Mouse (Mus musculus) midbrain, embryonic 12.5 days (tissue): Measurements from ENCODE around the gene Cript. TPM values are rescaled to one million over a fixed set of nuclear protein-coding genes. Genes with fewer than 3 reads are reported as not detected.
"Not testable (repeated sequence)": the region's sequence is repeated elsewhere in the genome, so short reads cannot be mapped to it uniquely, and the experiment has no call there.

Source experiments
- ATAC-seq: fragments of 200-750 bp; cut with Nextera tagmentation; 2 replicates; pipeline ENCODE4 v1.8.0; 2017; ENCODE audit warnings: low read depth, moderate TSS enrichment, moderate library complexity; ENCODE audit not compliant: low FRiP score
- H3K27ac ChIP-seq: fragments of 300-500 bp; sonication (generic); replicated peaks from 2 replicates; pipeline ENCODE4 v1.5.1; 2016; ENCODE audit warnings: mild to moderate bottlenecking
- H3K27me3 ChIP-seq: fragments of 300-500 bp; sonication (generic); 2 replicates; pipeline ENCODE4 v1.6.1; 2016; ENCODE audit warnings: mild to moderate bottlenecking
- H3K36me3 ChIP-seq: fragments of 300-500 bp; sonication (generic); 2 replicates; pipeline ENCODE4 v1.6.1; 2016
- H3K4me1 ChIP-seq: fragments of 300-500 bp; sonication (generic); 2 replicates; pipeline ENCODE4 v1.6.1; 2016
- H3K4me2 ChIP-seq: fragments of 300-500 bp; sonication (generic); replicated peaks from 2 replicates; pipeline ENCODE4 v1.6.1; 2016; ENCODE audit warnings: mild to moderate bottlenecking, moderate library complexity
- H3K4me3 ChIP-seq: fragments of 300-500 bp; sonication (generic); 2 replicates; pipeline ENCODE4 v1.5.1; 2016; ENCODE audit warnings: mild to moderate bottlenecking
- H3K9ac ChIP-seq: fragments of 300-500 bp; sonication (generic); replicated peaks from 2 replicates; pipeline ENCODE4 v1.6.1; 2016; ENCODE audit warnings: mild to moderate bottlenecking, moderate library complexity
- H3K9me3 ChIP-seq: fragments of 300-500 bp; sonication (generic); 2 replicates; pipeline ENCODE4 v1.6.1; 2016; ENCODE audit warnings: mild to moderate bottlenecking
- WGBS: fragments of 180-500 bp; shearing (Covaris S2); methylation state at CpG from one replicate; pipeline ENCODE4 v1.1.7; 2016; 5-methylcytosine and 5-hydroxymethylcytosine counted together
- polyA plus RNA-seq: library from polyadenylated mRNA; unstranded; fragments of >200 nt; fragmentation: Nextera tagmentation; extraction: Ambion mirVana; gene quantifications from 2 replicates; pipeline ENCODE4 v1.2.1, GENCODE M21; 2016

Gene Cript
- polyA plus RNA-seq, 1 experiment from 2014 or later: 209 TPM

DNA sequence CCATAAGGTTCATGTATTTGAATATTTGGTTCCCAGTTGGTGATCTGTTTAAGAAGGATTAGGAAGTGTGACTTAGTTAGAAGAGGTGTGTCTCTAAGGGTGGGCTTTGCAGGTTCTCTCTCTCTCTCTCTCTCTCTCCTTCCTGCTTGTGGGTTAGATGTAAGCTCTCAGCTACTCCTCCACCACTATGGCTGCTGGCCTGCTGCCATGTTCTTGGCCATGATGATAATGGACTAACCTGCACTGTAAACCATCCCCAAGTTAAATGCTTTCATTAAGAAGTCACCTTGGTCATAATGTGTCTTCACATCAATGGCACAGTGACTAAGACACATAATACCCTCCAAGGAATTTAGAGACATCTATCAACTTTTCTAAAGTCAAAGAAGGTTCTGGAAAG, 48.1 kb downstream of the Cript start:
- no peaks in the 10 kb centered on the region for H3K27me3 ChIP-seq
- H3K36me3 ChIP-seq: no peaks in the 10 kb centered on the region
- no peak for ATAC-seq

DNA sequence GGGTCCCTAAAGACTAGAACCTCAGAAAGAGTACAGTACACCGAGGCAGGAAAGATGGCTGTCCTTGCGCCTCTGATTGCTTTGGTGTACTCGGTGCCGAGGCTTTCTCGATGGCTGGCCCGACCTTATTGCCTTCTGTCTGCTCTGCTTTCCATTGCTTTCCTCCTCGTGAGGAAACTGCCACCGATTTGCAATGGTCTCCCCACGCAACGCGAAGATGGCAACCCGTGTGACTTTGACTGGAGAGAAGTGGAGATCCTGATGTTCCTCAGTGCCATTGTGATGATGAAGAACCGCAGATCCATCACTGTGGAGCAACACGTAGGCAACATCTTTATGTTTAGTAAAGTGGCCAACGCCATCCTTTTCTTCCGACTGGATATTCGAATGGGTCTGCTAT, 52.9 kb downstream of the Cript start:
- H3K9ac ChIP-seq, H3K4me1 ChIP-seq, H3K27ac ChIP-seq, ATAC-seq, H3K27me3 ChIP-seq, H3K9me3 ChIP-seq, H3K4me2 ChIP-seq, H3K36me3 ChIP-seq, H3K4me3 ChIP-seq: not testable (repeated sequence)
- 95% methylated on average over 17 of the region's 17 CpGs for WGBS

More for the DNA sequence above, 48.1 kb downstream of the Cript start:
- no peak overlapping the region for H3K9ac ChIP-seq
- no peaks in the 10 kb centered on the region for H3K9me3 ChIP-seq
- no peak overlapping the region for H3K4me2 ChIP-seq
- no peak overlapping the region for H3K4me3 ChIP-seq
- no peaks in the 10 kb centered on the region for H3K4me1 ChIP-seq
- H3K27ac ChIP-seq: no peak overlapping the region

DNA sequence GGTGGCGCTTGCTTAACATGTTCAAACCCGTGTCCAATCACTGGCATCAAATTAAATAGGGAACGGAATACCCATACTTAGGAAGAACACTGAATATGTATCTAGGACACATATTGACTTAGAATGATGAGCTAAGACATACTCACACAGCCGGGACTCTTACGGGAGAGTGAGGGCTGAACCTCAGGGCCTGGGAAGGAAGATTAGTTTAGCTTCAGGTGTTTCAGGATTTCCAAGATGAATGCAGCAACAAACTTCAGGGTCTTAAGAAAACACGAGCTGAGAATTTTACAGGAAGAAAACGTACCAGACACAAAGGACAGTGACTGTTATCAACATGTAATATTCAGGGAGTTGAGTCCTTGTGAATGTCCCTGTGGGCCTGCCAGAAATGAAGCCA, 55.4 kb downstream of the Cript start:
- no peaks in the 10 kb centered on the region for H3K9me3 ChIP-seq
- H3K27ac ChIP-seq: no peak overlapping the region
- no peak overlapping the region for H3K9ac ChIP-seq
- WGBS: 85% methylated on average over 7 of the region's 7 CpGs
- H3K4me2 ChIP-seq: no peak overlapping the region
- no peak for ATAC-seq
- H3K36me3 ChIP-seq: no peaks in the 10 kb centered on the region
- no peaks in the 10 kb centered on the region for H3K27me3 ChIP-seq
- H3K4me1 ChIP-seq: no peaks in the 10 kb centered on the region
- H3K4me3 ChIP-seq: no peak overlapping the region

DNA sequence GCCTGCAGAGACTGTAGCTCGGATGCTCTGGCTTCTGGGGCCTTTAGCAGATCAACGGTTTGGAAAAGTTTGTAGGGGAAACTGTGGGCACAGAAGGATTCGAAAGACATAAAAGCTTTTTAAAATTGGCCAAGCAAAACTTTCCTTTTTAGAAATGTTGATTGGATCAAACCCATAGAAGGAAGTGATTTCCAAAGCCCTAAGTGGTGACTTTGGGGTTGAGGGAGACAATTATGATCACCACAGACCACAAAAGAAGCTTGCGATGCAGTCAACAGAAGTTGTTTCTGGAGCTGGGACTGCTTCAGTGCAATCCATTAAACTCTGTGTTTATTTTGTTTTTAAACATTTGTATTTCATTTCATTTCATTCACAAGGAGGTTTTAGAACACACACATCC, 57.2 kb downstream of the Cript start:
- ATAC-seq: no peak
- H3K4me3 ChIP-seq: no peak overlapping the region
- no peak overlapping the region for H3K27ac ChIP-seq
- no peak overlapping the region for H3K9ac ChIP-seq
- 85% methylated on average over 4 of the region's 4 CpGs for WGBS
- H3K27me3 ChIP-seq: no peaks in the 10 kb centered on the region
- H3K4me2 ChIP-seq: no peak overlapping the region
- no peaks in the 10 kb centered on the region for H3K9me3 ChIP-seq
- H3K36me3 ChIP-seq: no peaks in the 10 kb centered on the region
- H3K4me1 ChIP-seq: no peaks in the 10 kb centered on the region

DNA sequence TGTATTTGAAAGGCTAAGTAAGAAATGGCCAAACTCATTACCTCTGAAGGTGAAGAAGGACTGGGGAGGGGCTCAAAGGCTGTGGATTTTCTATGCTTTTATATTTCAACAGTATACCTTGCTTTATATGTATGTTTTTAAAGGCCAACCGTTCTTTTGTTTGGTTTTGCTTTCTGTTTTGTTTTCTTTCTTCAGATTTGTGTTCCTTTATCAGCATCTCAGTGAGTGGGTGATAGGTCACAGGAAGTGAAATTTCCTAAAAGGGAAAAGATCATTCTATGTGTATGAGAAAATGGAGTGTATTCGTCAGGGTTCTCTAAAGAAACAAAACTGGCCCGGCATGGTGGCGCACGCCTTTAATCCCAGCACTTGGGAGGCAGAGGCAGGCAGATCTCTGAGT, 58.3 kb downstream of the Cript start:
- 90% methylated on average over 5 of the region's 5 CpGs for WGBS
- no peak overlapping the region for H3K4me3 ChIP-seq
- no peaks in the 10 kb centered on the region for H3K4me1 ChIP-seq
- no peak overlapping the region for H3K27ac ChIP-seq
- H3K4me2 ChIP-seq: no peak overlapping the region
- no peak overlapping the region for H3K9ac ChIP-seq
- no peaks in the 10 kb centered on the region for H3K36me3 ChIP-seq
- no peaks in the 10 kb centered on the region for H3K27me3 ChIP-seq
- ATAC-seq: no peak
- H3K9me3 ChIP-seq: no peaks in the 10 kb centered on the region

Other genes with a start within 250 kb of the Cript start
- not detected in 2 replicates for gene Tmem247, start 108.2 kb upstream of the Cript start, polyA plus RNA-seq
- 0.39 and 0.60 TPM in 2 replicates for gene Atp6v1e2, start 77.7 kb upstream of the Cript start, polyA plus RNA-seq
- 13.0 and 15.1 TPM in 2 replicates for gene Rhoq, start 62.5 kb upstream of the Cript start, polyA plus RNA-seq
- gene Pigf, start 144 bp upstream of the Cript start, polyA plus RNA-seq: 40.2 and 44.8 TPM in 2 replicates
- 14.1 and 14.7 TPM in 2 replicates for gene Socs5, start 82.1 kb downstream of the Cript start, polyA plus RNA-seq
- gene Mcfd2, start 240.4 kb downstream of the Cript start, polyA plus RNA-seq: 53.6 and 57.5 TPM in 2 replicates